Mouse (Mus musculus): Measurements from ENCODE around the gene Gnb3. TPM values are rescaled to one million over a fixed set of nuclear protein-coding genes. Genes with fewer than 3 reads are reported as not detected.

Gnb3 gene
- 0.22 and 0.64 TPM in 2 replicates for polyA plus RNA-seq (2014; fragmentation: Nextera tagmentation; extraction: Ambion mirVana)

GRCm38 (mm10) chr6:124840241-124841167, at the start of gene Gnb3:
Gnb3 (minus strand) TSS chr6:124840275.
- Histone ChIP-seq H3K4me2 (replicated peaks; ENCODE audit: low read depth, low read length) (no peak within 1 kb of the TSS), H3K4me1 (replicated peaks; ENCODE audit: control insufficient read depth, insufficient read depth, low read length) (peaks cover 5% of the 10 kb centered on the region), H3K36me3 (ENCODE audit: control insufficient read depth, insufficient read depth, low read length) (no peaks in the 10 kb centered on the region; the same call in 1 of the 2 replicates), H3K27me3 (ENCODE audit: control insufficient read depth, insufficient read depth, low read length) (no peaks in the 10 kb centered on the region), H3K4me3 (ENCODE audit: low read depth, low read length) (no peak within 1 kb of the TSS), H3K27ac (ENCODE audit: low read depth, low read length) (no peak within 1 kb of the TSS), H3K9ac (ENCODE audit: low read depth, low read length) (peak within 1 kb of the TSS; percentile 3; the same call in 1 of the 2 replicates), H3K9me3 (ENCODE audit: control insufficient read depth, low read length) (no peaks in the 10 kb centered on the region)
- WGBS: 30% methylated on average over 15 of the region's 15 CpGs
- no peak for DNase-seq (ENCODE audit: low spot score)
- no peak for ATAC-seq (ENCODE audit: low FRiP score)

GRCm38 (mm10) chr6:124888555-124889125, 48.6 kb upstream of the Gnb3 start:
- Histone ChIP-seq H3K4me1 (replicated peaks; ENCODE audit: control insufficient read depth, insufficient read depth, low read length) (no peaks in the 10 kb centered on the region), H3K27ac (ENCODE audit: low read depth, low read length) (no peak overlapping the region), H3K9ac (ENCODE audit: low read depth, low read length) (no peak overlapping the region), H3K27me3 (ENCODE audit: control insufficient read depth, insufficient read depth, low read length) (no peaks in the 10 kb centered on the region), H3K4me2 (replicated peaks; ENCODE audit: low read depth, low read length) (no peak overlapping the region), H3K36me3 (ENCODE audit: control insufficient read depth, insufficient read depth, low read length) (no peaks in the 10 kb centered on the region), H3K4me3 (ENCODE audit: low read depth, low read length) (no peak overlapping the region), H3K9me3 (ENCODE audit: control insufficient read depth, low read length) (no peaks in the 10 kb centered on the region)
- DNase-seq (ENCODE audit: low spot score) (no peak), ATAC-seq (ENCODE audit: low FRiP score) (no peak)
- WGBS: 91% methylated on average over 6 of the region's 6 CpGs

DNA sequence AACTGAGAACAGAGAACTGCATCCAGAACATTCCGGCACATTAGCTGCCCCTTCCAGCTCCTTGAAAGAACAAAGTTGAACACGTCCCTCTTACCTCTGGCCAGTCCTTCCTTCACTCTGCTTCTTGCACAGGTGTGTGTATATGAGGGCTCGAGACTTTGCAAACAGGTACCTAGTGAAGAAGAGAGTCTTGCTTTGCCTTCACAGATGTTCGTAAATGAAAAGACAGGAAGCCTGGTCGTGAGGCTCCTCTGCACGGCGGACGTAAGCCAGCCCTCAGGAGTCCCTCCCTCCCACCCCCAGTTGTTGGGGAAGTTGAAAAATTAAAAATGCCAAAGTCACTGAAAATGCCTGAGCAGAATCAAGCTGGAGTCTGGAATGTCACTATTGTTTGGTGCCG, 47.9 kb upstream of the Gnb3 start, which contains the start of gene Cd4:
Gene Cd4, minus strand, starts transcription at position 236 of the 400 bp plus-strand sequence.
- Histone ChIP-seq H3K27ac (ENCODE audit: low read depth, low read length) (no peak within 1 kb of the TSS), H3K4me3 (ENCODE audit: low read depth, low read length) (no peak within 1 kb of the TSS), H3K4me1 (replicated peaks; ENCODE audit: control insufficient read depth, insufficient read depth, low read length) (no peaks in the 10 kb centered on the region), H3K9ac (ENCODE audit: low read depth, low read length) (no peak within 1 kb of the TSS), H3K9me3 (ENCODE audit: control insufficient read depth, low read length) (no peaks in the 10 kb centered on the region), H3K36me3 (ENCODE audit: control insufficient read depth, insufficient read depth, low read length) (no peaks in the 10 kb centered on the region), H3K27me3 (ENCODE audit: control insufficient read depth, insufficient read depth, low read length) (no peaks in the 10 kb centered on the region), H3K4me2 (replicated peaks; ENCODE audit: low read depth, low read length) (no peak within 1 kb of the TSS)
- 90% methylated on average over 9 of the region's 9 CpGs for WGBS
- ATAC-seq (ENCODE audit: low FRiP score) (no peak), DNase-seq (ENCODE audit: low spot score) (no peak)

- Histone ChIP-seq H3K4me2 (replicated peaks; ENCODE audit: low read depth, low read length) (no peak overlapping the region), H3K9ac (ENCODE audit: low read depth, low read length) (no peak overlapping the region), H3K9me3 (ENCODE audit: control insufficient read depth, low read length) (no peaks in the 10 kb centered on the region), H3K36me3 (ENCODE audit: control insufficient read depth, insufficient read depth, low read length) (no peaks in the 10 kb centered on the region), H3K4me1 (replicated peaks; ENCODE audit: control insufficient read depth, insufficient read depth, low read length) (no peaks in the 10 kb centered on the region), H3K27me3 (ENCODE audit: control insufficient read depth, insufficient read depth, low read length) (no peaks in the 10 kb centered on the region), H3K4me3 (ENCODE audit: low read depth, low read length) (no peak overlapping the region), H3K27ac (ENCODE audit: low read depth, low read length) (no peak overlapping the region)
- DNase-seq (ENCODE audit: low spot score) (no peak), ATAC-seq (ENCODE audit: low FRiP score) (no peak)
- WGBS: 87% methylated on average over 8 of the region's 8 CpGs
Observed at GRCm38 (mm10) chr6:124885956-124886381, 45.9 kb upstream of the Gnb3 start.

GRCm38 (mm10) chr6:124884714-124885500, 44.8 kb upstream of the Gnb3 start:
- Histone ChIP-seq H3K36me3 (ENCODE audit: control insufficient read depth, insufficient read depth, low read length) (no peaks in the 10 kb centered on the region), H3K27ac (ENCODE audit: low read depth, low read length) (no peak overlapping the region), H3K4me2 (replicated peaks; ENCODE audit: low read depth, low read length) (no peak overlapping the region), H3K9ac (ENCODE audit: low read depth, low read length) (no peak overlapping the region), H3K4me3 (ENCODE audit: low read depth, low read length) (no peak overlapping the region), H3K9me3 (ENCODE audit: control insufficient read depth, low read length) (no peaks in the 10 kb centered on the region), H3K4me1 (replicated peaks; ENCODE audit: control insufficient read depth, insufficient read depth, low read length) (no peaks in the 10 kb centered on the region), H3K27me3 (ENCODE audit: control insufficient read depth, insufficient read depth, low read length) (no peaks in the 10 kb centered on the region)
- DNase-seq (ENCODE audit: low spot score): no peak
- 75% methylated on average over 10 of the region's 10 CpGs for WGBS
- ATAC-seq (ENCODE audit: low FRiP score): no peak

GRCm38 (mm10) chr6:124883351-124883750, 43.3 kb upstream of the Gnb3 start:
- no peak overlapping the region for H3K27ac ChIP-seq (ENCODE audit: low read depth, low read length)
- H3K27me3 ChIP-seq (ENCODE audit: control insufficient read depth, insufficient read depth, low read length): no peaks in the 10 kb centered on the region
- no peaks in the 10 kb centered on the region for H3K36me3 ChIP-seq (ENCODE audit: control insufficient read depth, insufficient read depth, low read length)
- DNase-seq (ENCODE audit: low spot score) (no peak), ATAC-seq (ENCODE audit: low FRiP score) (no peak)
- H3K9ac ChIP-seq (ENCODE audit: low read depth, low read length): no peak overlapping the region
- no peak overlapping the region for H3K4me3 ChIP-seq (ENCODE audit: low read depth, low read length)
- H3K4me1 ChIP-seq (replicated peaks; ENCODE audit: control insufficient read depth, insufficient read depth, low read length): no peaks in the 10 kb centered on the region
- H3K9me3 ChIP-seq (ENCODE audit: control insufficient read depth, low read length): no peaks in the 10 kb centered on the region
- H3K4me2 ChIP-seq (replicated peaks; ENCODE audit: low read depth, low read length): no peak overlapping the region
- WGBS: 80% methylated on average over 10 of the region's 10 CpGs

DNA sequence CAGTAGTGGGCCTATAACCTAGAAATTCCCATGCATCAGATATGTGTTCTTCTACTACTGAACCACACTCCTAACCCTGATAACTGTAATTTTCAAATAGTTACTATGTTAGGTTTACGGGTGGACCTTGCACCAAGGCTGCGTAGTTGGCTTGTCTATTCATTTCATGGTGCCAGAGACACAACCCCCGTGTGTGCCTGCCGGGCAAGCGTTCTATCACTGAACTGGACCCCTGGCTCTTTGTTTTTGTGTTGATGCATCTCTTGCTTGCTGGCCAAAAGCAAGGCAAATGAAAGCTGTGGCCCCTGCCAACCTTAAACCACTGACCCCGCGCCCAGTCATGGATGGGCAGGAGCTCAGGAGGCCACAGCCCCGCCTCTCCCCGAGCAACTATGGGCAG, 41.7 kb upstream of the Gnb3 start:
- Histone ChIP-seq H3K27ac (ENCODE audit: low read depth, low read length) (no peak overlapping the region), H3K9ac (ENCODE audit: low read depth, low read length) (no peak overlapping the region), H3K9me3 (ENCODE audit: control insufficient read depth, low read length) (no peaks in the 10 kb centered on the region), H3K4me1 (replicated peaks; ENCODE audit: control insufficient read depth, insufficient read depth, low read length) (no peaks in the 10 kb centered on the region), H3K4me2 (replicated peaks; ENCODE audit: low read depth, low read length) (no peak overlapping the region), H3K4me3 (ENCODE audit: low read depth, low read length) (no peak overlapping the region), H3K36me3 (ENCODE audit: control insufficient read depth, insufficient read depth, low read length) (no peaks in the 10 kb centered on the region), H3K27me3 (ENCODE audit: control insufficient read depth, insufficient read depth, low read length) (no peaks in the 10 kb centered on the region)
- DNase-seq (ENCODE audit: low spot score) (no peak), ATAC-seq (ENCODE audit: low FRiP score) (no peak)
- WGBS: 96% methylated on average over 9 of the region's 9 CpGs

- H3K27me3 ChIP-seq (ENCODE audit: control insufficient read depth, insufficient read depth, low read length): no peaks in the 10 kb centered on the region
- no peaks in the 10 kb centered on the region for H3K36me3 ChIP-seq (ENCODE audit: control insufficient read depth, insufficient read depth, low read length)
- no peak for DNase-seq (ENCODE audit: low spot score)
- 45% methylated on average over 6 of the region's 6 CpGs for WGBS
- H3K4me1 ChIP-seq (replicated peaks; ENCODE audit: control insufficient read depth, insufficient read depth, low read length): no peaks in the 10 kb centered on the region
- no peaks in the 10 kb centered on the region for H3K9me3 ChIP-seq (ENCODE audit: control insufficient read depth, low read length)
- H3K4me2 ChIP-seq (replicated peaks; ENCODE audit: low read depth, low read length): no peak overlapping the region
- H3K4me3 ChIP-seq (ENCODE audit: low read depth, low read length): no peak overlapping the region
- ATAC-seq (ENCODE audit: low FRiP score): no peak
- no peak overlapping the region for H3K9ac ChIP-seq (ENCODE audit: low read depth, low read length)
- no peak overlapping the region for H3K27ac ChIP-seq (ENCODE audit: low read depth, low read length)
Observed at GRCm38 (mm10) chr6:124879390-124879789, 39.3 kb upstream of the Gnb3 start.

All from hindbrain, embryonic 11.5 days (tissue).